Mouse (Mus musculus) telencephalon, adult 2 months (tissue): Measurements from ENCODE around the gene Grid2.

Source experiments
- DNase-seq: peaks from one replicate; pipeline ENCODE4 v3.0.0-alpha.2; 2011; ENCODE audit warnings: low read depth, low spot score

Grid2 gene

DNA sequence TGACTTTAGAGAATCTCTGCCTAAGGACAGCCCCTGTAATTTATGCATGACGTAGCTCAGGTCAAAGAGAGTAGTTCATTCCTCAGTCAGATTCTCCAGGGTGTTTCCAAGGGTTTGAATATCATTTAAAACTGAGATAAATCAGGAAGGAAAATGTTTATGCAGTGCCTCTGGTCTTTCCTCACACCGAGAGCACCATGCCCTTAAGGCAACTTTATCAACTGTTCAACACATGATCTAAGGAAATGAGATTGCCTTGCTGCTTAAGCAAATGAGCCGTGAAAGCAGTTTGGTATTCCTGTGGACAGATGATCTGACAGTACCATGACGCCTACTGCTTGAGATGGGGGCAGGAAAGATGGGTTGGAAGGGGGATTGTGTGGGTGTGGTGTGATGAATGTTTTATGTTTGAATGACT lies 1342.5 kb downstream of the Grid2 start:
- peak; percentile 59 for DNase-seq

DNA sequence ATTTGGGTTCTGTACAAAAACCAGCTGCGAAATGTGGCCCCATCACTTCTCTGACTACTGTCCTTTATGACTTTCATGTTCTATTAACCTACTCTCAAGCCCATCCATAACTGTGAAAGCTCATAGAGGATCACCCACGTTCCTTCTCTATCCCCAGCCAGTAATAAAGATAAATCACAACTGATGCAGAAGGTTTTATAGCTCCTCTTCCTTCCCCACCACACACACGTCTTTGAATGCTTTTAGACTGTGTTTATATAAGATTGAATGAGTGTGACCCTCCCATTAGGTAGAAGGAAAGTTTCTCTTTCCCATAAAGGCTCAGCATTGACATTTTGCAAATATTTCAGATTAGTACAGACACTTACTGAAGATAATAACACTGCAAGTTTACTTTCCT lies 1350.1 kb downstream of the Grid2 start:
- no peak for DNase-seq

DNA sequence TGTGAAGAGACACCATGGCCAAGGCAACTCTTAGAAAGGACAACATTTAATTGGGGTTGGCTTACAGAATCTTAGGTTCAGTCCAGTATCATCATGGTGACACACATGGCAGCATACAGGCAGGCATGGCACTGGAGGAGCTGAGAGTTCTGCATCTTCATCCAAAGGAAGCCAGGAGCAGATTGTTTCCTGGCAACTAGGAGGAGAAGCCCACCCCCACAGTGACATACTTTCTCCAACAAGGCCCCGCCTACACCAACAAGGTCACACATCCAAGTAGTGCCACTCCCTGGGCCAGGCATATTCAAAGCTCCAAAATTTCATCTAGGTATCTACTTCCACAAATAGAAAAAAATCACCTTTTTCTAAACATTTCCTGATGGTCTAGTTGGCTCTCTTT lies 1351.4 kb downstream of the Grid2 start:
- peak; percentile 13 for DNase-seq

DNA sequence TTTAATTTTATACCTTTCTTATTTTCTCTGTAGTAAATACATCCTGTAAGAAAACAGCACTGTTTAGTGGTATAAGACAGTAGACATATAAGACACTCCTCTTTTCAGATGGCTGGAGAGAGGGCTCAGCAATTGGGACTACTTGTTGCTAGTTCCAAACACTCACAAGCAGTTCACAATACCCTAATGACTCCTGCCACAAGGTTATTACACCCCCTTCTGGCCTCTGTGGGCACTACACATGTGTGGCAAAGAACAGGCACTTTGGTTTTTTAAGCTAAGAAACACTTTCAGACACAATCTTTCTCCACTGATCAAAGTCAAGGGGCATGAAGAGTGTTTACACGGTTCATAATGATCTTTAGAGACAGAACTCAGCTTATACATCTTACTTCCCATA lies 1352.3 kb downstream of the Grid2 start:
- no peak for DNase-seq

DNA sequence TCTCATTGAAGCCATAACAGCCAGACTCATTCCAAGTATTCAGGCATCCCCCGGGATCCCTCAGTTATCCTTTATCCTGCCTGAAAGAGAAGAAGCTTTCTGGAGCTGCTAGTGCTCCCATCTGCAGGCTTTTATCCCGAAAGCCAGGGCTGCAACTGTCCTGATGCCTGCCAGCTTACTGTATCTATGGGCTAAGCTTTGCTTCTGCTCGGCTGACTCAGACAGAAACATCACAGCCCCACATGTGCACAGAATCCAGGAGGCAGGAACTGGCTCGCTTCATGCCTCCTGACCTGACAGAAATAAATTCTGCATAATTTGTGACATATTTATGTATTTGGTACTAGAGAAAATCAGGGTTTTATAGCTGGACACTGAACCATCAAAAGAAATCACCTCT lies 1361.2 kb downstream of the Grid2 start:
- no peak for DNase-seq

DNA sequence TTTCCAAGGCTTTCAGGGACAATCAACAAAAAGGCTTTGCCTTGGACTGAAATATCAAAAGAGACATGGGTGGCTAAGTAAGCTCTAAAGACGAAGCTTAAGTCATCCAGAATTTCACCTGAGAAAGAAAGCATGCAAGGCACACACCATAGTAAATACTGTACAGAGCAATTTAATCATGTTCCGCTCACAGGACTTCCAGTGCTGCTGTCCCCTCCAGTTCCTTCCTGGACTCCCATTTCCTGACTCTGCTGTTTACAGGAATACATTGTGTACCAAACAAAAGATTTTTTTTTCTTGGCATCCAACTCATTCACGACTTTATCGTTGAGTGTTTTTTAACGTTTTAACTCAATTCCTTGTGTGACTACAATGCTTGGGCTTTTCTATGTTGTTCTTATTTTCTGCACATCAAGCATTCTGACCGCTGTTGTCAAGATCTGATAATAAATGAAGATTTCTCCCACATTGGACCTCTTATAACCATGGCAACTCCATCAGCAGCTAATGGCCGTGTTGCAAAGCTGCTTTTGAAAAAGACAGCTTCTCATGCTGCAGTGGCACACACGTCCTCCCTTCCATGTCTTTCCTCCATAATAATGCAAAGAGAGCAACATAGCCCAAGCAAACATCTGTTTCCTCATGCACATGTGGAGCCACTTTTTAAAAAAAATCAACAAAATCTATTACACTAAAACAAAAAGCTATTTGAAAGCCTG lies 1361.9 kb downstream of the Grid2 start:
- no peak for DNase-seq

DNA sequence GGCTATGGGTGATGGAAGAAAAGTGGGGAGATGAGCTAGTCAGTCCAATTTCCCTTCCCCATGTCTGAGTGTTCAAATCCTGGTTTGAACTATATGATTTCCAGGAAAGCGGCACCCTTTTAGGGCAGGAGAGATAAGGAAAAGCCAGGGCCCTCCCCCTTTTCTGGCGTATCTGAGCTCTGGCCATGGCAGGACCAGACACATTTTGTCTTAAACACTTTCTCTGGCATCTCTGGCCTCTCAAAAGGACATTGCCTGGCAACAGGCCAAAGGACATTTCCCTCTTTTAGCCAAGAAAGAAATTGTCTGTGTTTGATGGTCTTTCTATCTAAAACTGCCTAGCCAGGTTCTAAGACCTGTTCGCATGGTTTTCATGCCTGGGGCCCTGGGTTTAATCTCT lies 1367.7 kb downstream of the Grid2 start:
- DNase-seq = no peak

DNA sequence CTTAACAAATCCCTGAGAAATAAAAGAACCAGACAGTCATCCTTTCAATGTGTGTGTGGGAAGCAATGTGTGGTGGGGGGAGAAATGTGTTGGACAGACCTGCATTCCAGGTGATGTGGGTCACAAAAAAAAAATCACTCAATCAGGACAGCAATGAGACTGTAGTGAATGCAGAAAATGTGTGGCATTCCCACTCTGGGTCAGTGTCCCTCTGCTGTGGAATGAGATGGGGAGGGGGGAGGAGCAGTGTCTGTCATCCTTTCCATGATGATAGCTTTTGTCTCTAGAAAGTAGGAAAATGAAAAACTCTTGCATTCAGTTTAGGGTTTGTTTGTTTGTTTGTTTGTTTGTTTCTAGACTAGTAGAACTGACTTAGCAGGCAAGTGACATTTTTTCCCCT lies 1392.0 kb downstream of the Grid2 start:
- DNase-seq = no peak

DNA sequence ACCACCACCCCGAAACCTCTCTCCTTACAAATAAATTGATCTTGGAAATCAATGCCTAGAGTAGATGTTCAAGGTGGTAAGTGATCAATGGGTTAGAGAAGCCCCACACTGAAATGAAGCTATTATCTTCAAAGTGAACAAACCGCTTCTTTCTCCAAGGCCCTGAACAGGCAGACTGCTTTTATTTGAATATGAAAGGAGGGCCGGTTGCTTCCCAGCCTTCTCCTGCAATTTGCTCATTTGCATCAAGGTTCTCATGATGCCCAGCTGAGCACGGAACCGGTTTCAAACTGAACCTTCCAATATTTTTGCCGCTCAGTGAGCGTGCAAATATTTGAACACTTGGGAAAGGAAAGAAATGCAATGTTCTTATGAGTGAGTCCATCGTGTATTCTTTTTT lies 1392.5 kb downstream of the Grid2 start:
- no peak for DNase-seq

DNA sequence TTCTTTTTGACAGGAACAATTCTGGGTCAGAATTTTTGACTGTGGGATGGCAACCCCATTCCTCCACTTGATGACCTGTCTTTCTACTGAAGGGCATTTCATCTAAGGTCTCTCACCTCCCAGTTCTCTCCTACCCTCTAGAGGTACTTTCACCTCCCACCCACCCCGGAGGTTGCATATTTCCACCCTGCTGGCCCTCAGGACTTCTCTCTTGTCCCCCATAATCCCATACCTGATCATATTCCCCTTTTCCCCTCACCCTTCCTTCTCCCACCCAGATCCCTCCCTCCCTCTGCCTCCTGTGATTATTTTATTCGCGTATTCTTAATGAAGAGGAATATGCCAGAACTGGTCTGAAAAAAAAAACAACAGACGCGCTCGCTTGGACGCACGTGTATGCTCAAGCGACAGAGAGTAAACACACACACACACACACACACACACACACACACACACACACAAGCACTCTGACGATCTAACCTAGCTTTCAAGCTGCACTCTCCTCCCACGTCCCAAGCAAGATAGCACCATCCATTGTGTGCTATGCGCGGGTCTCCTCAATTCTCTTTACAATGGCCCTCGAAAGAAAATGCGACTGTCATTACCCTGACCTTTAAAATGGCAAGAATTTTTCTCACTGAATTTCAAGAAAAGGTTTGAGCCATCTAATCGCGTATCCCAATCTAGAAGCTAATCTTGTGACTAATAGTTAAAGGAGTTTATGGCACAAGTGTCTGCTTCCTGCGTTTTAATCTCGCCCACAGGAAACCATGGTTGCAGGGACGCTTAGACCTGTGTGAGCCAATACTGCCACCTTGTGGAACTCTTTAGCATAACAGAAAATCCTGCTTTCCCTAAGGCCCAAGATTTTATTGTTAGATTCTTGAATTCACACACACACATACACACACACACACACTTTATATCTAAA lies 1393.9 kb downstream of the Grid2 start:
- peak; percentile 87 for DNase-seq

DNA sequence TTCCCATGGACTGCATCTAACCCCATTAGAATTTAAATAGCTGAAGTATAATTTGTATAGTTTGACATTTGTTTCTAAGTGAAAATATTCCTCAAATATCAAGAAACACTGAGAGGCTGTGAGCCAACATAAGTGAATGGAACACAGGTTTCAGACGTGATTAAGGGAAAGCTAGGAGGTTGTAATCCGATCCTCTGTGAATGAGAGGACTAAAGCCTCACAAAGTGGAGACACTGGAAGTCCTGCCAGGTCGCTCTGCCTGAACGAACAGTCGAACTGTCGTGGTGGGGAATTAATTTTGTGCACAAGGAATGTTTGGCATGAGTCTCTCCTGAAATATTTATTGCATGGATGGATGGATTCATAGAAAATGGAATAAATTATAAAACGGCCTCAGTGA lies 1395.1 kb downstream of the Grid2 start:
- no peak for DNase-seq

DNA sequence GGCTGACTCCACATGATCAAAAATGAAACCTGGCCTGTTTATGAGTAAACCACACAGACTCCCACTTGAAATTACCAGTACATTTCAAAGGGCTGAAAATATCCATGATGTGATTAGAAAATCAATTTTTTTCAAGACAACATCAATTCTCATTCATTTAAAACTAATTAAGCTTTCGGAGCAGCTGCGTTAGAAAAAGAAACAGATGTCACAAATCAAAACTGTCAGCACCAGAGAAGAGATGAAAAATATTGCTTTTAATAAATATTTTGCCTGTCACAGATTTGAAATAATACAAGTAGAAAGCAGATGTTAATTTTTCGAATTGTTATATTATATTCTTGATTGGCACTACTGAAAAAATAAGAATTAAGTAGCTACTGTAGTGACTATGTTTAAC lies 1415.3 kb downstream of the Grid2 start:
- no peak for DNase-seq

DNA sequence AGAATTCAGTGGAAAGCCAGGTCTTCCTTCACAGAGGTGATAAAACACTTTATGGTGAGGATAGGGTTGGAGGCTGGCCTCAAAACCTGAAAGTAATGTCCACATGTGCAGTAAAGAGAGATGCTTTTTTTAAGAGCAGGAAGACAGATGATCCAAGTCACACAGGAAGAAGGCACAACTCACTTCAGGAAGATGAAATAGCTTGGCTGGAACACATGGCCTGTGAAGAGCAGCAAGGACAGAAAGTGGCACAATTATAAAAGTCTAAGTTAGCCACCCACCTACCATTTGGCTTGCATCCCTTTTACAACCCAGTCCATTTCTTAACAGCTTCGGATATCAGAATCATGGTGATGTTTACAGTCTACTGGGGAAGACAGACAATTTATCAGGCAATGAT lies 1423.1 kb downstream of the Grid2 start:
- DNase-seq = no peak

DNA sequence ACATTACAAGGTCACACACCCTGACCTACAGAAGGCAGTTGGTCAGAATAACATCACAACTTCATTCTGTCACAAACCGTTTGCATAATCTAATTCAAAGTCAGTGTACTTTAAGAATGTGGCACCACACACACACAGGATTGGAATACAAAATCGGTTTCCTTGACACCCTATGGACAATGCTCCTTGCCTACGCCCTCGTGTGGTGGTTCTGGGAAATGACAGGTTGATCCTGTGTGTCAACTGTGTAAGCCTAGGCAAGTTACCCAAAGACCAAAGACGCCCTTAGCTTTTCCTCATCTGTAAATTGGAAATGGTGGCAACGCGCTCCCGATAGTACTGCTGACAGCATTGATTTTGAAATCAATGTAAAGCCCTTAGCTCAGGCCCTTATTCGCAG lies 1428.3 kb downstream of the Grid2 start:
- no peak for DNase-seq

DNA sequence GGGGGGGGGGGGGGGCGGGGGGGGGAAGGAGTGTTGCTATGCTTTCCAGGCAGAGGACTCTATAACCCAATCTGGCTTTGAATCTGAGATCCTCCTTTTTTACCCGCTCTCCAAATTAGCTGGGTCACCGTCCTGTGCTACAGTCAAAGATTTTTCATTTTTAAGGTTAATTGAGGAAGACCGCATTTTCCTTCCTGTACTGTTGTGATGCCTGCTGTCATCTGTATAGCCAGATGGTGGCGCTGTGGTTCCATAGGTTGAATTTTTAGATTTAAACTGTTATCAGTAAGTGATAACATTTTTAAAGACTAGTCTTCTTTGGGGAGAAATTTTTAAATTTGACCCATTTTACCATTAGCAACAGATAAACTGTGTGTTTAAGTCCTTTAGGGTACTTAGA lies 1429.3 kb downstream of the Grid2 start:
- no peak for DNase-seq

DNA sequence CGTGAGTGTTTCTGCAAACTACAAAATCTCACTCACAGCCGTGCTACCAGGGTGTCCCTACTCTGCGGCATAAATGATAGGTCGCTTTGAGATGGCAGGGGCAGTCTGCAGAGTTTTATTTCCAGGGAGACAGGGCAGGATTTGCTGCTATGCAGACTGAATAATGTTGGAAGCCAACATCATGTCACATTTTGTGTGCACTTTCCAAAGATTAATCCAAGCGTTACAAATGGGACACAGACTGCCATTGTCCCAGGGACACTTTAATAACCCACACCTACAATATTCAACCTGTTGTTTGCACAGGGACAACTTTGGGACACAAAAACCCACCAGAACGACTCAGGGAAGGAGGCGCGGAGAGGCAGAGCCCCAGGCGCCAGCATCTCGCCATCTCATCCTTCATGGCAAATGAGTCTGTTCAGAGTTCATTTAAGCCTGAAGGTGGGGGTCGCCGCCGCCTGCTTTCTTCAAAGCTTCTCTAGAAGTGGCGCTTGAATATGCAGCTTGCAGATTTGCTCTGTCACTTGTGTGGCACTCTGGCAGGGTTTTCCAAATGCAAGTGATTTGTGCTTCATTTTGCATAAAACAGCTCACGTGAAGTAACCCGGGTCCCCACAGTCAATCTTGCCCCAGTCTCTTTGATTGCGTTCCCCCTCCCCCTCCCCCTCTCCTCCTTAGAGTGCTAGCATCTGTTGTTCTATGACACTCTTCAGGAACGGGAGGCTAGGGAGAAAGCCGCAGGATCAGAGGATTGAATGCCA lies 1432.7 kb downstream of the Grid2 start:
- no peak for DNase-seq

DNA sequence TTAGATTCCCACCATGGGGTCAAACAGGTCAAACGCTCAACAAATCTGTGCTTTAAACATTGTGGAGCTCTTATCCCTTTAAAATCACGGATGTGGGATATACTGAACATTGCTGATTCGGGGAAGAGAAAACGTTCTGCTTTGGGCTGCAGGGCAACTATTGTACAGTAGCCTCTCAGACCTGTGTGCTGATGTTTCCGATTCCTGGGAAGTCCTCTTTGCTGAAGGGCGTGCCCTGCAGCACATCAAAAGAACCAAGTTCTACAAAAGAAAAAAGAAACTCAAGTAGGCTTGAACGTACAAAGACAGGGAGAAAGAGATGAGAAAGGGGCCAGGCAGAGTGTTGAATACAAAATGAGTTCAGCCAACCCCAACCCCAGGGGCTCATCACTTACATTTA lies 1439.0 kb downstream of the Grid2 start:
- no peak for DNase-seq

DNA sequence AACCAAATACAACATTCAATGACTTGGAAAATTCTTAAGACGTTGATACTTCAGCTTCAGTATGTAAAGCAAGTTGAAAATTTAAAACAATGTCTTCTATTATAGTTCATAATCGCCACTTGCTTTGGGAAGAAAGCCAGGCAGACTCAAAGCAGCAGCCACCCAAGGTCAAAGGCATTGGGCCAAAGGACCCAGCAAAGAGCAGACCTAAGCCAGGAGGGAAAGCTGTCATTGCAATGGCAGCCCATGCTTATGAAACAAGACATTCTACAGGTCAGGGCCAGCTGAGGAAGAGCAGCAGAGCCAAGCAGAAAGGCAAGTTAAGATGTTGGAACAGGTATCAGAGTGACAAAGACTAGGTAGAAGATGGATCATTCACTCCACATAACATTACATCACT lies 1448.0 kb downstream of the Grid2 start:
- no peak for DNase-seq

DNA sequence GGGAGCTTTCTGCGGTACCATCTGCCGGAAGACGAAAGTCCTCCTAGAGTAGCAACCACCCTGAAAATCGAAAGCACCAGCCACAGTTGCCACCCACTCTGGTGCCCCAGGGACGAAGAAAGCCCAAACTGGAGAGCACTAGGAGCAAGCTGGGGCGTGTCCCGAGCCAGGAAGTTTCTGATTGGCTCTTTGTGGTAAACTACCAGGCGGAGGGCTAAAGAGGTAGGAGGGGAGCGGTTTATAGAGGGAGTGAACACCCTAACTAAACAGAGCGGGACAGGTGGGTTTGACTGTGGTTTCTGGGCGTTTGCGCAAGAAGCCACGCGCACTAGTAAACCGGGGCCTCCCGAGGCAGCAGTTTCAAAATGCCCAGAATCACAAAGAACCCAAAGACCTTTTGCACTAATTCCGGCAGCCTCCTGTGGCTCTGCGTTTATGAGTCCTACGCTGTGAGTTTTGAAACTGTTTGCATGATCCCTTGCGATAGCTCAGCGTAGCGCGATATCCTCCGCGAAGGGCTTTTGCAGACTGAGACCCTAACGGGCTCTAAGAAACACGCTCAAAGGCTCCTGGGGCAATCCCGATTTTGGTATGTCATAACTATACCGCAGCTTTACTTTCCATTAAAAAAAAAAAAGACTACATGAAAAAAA lies 1472.2 kb downstream of the Grid2 start:
- no peak for DNase-seq

DNA sequence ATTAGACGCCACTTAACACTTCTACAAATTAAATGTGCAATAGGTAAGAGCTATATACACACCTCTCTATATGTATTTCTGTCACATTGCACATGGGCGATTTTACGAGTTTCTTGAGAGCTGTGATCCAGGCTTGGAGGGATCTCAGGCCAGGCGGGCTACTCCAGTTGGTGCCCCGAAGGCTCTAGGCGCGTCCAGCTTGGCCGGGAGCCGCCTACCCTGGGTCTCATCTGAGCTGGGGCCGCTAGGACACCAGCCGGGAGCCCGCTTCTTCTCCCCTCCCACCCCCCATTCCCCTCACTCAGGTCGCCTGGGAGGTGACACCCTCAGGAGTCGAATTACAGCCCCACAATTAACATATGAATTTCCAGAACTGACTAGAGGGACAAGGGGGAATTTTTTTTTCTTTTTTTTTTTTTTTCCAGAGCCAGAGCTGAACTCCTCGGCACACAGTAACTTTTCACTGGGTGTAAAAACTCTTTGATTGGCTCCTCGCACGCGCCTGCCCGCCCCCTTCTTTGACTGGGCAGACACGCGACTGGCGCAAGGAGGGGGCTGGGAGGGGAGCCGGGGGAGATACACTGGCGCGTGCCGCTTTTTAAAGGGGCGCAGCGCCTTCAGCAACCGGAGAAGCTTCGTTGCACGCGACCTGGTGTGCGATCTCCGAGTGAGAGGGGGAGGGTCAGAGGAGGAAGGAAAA lies 1473.0 kb downstream of the Grid2 start, which contains the start of gene Atoh1:
Gene Atoh1, plus strand, starts transcription at position 627 of the 700 bp plus-strand sequence.
- DNase-seq = no peak
